Mouse (Mus musculus): ENCODE results near the gene Map3k13.
"Not testable (repeated sequence)": the region's sequence is repeated elsewhere in the genome, so short reads cannot be mapped to it uniquely, and the experiment has no call there.

Map3k13 gene

GRCm38 (mm10) chr16:21807786-21808185, 13.6 kb downstream of the Map3k13 start:
- not testable (repeated sequence) for DNase-seq (ENCODE audit: low spot score in 2 of 2)

GRCm38 (mm10) chr16:21813164-21813834, 19.2 kb downstream of the Map3k13 start:
- no peak for DNase-seq (ENCODE audit: low spot score in 2 of 2)

- peak; percentile 68 to 71 for DNase-seq (ENCODE audit: low spot score in 2 of 2)
These were observed 20.9 kb downstream of the Map3k13 start for GRCm38 (mm10) chr16:21814861-21815668.

- no peak for DNase-seq (ENCODE audit: low spot score in 2 of 2)
These were observed 21.5 kb downstream of the Map3k13 start for GRCm38 (mm10) chr16:21815669-21816010.

- DNase-seq (ENCODE audit: low spot score in 2 of 2): no peak
These were observed 24.0 kb downstream of the Map3k13 start for GRCm38 (mm10) chr16:21818132-21818531.

- DNase-seq (ENCODE audit: low spot score in 2 of 2): no peak
These were observed 24.5 kb downstream of the Map3k13 start for GRCm38 (mm10) chr16:21818629-21819028.

- DNase-seq (ENCODE audit: low spot score in 2 of 2): no peak
These were observed 31.5 kb downstream of the Map3k13 start for GRCm38 (mm10) chr16:21825612-21826031.

GRCm38 (mm10) chr16:21827153-21827552, 33.0 kb downstream of the Map3k13 start:
- no peak for DNase-seq (ENCODE audit: low spot score in 2 of 2)

- DNase-seq (ENCODE audit: low spot score in 2 of 2): no peak
These were observed 33.4 kb downstream of the Map3k13 start for GRCm38 (mm10) chr16:21827581-21827980.

- no peak for DNase-seq (ENCODE audit: low spot score in 2 of 2)
These were observed 35.6 kb downstream of the Map3k13 start for GRCm38 (mm10) chr16:21829711-21830110.

GRCm38 (mm10) chr16:21830784-21831183, 36.6 kb downstream of the Map3k13 start:
- no peak for DNase-seq (ENCODE audit: low spot score in 2 of 2)

GRCm38 (mm10) chr16:21831764-21832163, 37.6 kb downstream of the Map3k13 start:
- DNase-seq (ENCODE audit: low spot score in 2 of 2): no peak

GRCm38 (mm10) chr16:21833469-21833868, 39.3 kb downstream of the Map3k13 start:
- DNase-seq (ENCODE audit: low spot score in 2 of 2): no peak

GRCm38 (mm10) chr16:21833970-21834369, 39.8 kb downstream of the Map3k13 start:
- no peak for DNase-seq (ENCODE audit: low spot score in 2 of 2)

- no peak for DNase-seq (ENCODE audit: low spot score in 2 of 2)
These were observed 40.9 kb downstream of the Map3k13 start for GRCm38 (mm10) chr16:21834866-21835583.

GRCm38 (mm10) chr16:21835584-21835931, 41.4 kb downstream of the Map3k13 start:
- no peak for DNase-seq (ENCODE audit: low spot score in 2 of 2)

- no peak for DNase-seq (ENCODE audit: low spot score in 2 of 2)
These were observed 42.3 kb downstream of the Map3k13 start for GRCm38 (mm10) chr16:21836311-21837072.

GRCm38 (mm10) chr16:21837694-21838093, 43.5 kb downstream of the Map3k13 start:
- no peak for DNase-seq (ENCODE audit: low spot score in 2 of 2)

- peak; percentile 75 to 79 for DNase-seq (ENCODE audit: low spot score in 2 of 2)
These were observed 51.9 kb downstream of the Map3k13 start for GRCm38 (mm10) chr16:21845800-21846671.

- no peak for DNase-seq (ENCODE audit: low spot score in 2 of 2)
These were observed 54.3 kb downstream of the Map3k13 start for GRCm38 (mm10) chr16:21848444-21848843.

GRCm38 (mm10) chr16:21848847-21849246, 54.7 kb downstream of the Map3k13 start:
- DNase-seq (ENCODE audit: low spot score in 2 of 2): no peak
